Mouse (Mus musculus): ENCODE measurements around the gene Tcf25.

Tcf25 gene

GRCm38 (mm10) chr8:123373403-123374238 is at the start of gene Tcf25:
Tcf25 (plus strand) TSS chr8:123373753.
- peak; percentile 75 for DNase-seq (ENCODE audit: low read depth, low spot score)

GRCm38 (mm10) chr8:123328552-123328951 is 45.0 kb upstream of the Tcf25 start:
- no peak for DNase-seq (ENCODE audit: low read depth, low spot score)

GRCm38 (mm10) chr8:123329350-123329749 is 44.2 kb upstream of the Tcf25 start:
- DNase-seq (ENCODE audit: low read depth, low spot score), result no peak

- DNase-seq (ENCODE audit: low read depth, low spot score), result no peak
These were observed 43.6 kb upstream of the Tcf25 start for GRCm38 (mm10) chr8:123329961-123330360.

GRCm38 (mm10) chr8:123330701-123331100 is 42.9 kb upstream of the Tcf25 start:
- no peak for DNase-seq (ENCODE audit: low read depth, low spot score)

- no peak for DNase-seq (ENCODE audit: low read depth, low spot score)
These were observed 42.3 kb upstream of the Tcf25 start for GRCm38 (mm10) chr8:123331301-123331700.

GRCm38 (mm10) chr8:123331810-123332209 is 41.7 kb upstream of the Tcf25 start:
- DNase-seq (ENCODE audit: low read depth, low spot score), result no peak

- DNase-seq (ENCODE audit: low read depth, low spot score), result peak; percentile 60
These were observed 41.1 kb upstream of the Tcf25 start, which contains the start of gene Spire2 for GRCm38 (mm10) chr8:123332262-123333090. Spire2 (plus strand) TSS chr8:123332713.

- DNase-seq (ENCODE audit: low read depth, low spot score), result no peak
These were observed 40.4 kb upstream of the Tcf25 start for GRCm38 (mm10) chr8:123333091-123333587.

- no peak for DNase-seq (ENCODE audit: low read depth, low spot score)
These were observed 39.7 kb upstream of the Tcf25 start for GRCm38 (mm10) chr8:123333864-123334263.

- DNase-seq (ENCODE audit: low read depth, low spot score), result no peak
These were observed 39.1 kb upstream of the Tcf25 start for GRCm38 (mm10) chr8:123334467-123334866.

GRCm38 (mm10) chr8:123337475-123337874 is 36.1 kb upstream of the Tcf25 start:
- no peak for DNase-seq (ENCODE audit: low read depth, low spot score)

GRCm38 (mm10) chr8:123340071-123340470 is 33.5 kb upstream of the Tcf25 start:
- no peak for DNase-seq (ENCODE audit: low read depth, low spot score)

- no peak for DNase-seq (ENCODE audit: low read depth, low spot score)
These were observed 32.2 kb upstream of the Tcf25 start for GRCm38 (mm10) chr8:123341040-123342015.

GRCm38 (mm10) chr8:123342253-123342652 is 31.3 kb upstream of the Tcf25 start:
- no peak for DNase-seq (ENCODE audit: low read depth, low spot score)

GRCm38 (mm10) chr8:123342911-123343310 is 30.6 kb upstream of the Tcf25 start:
- DNase-seq (ENCODE audit: low read depth, low spot score), result no peak

- DNase-seq (ENCODE audit: low read depth, low spot score), result no peak
These were observed 30.1 kb upstream of the Tcf25 start for GRCm38 (mm10) chr8:123343422-123343821.

GRCm38 (mm10) chr8:123345135-123345534 is 28.4 kb upstream of the Tcf25 start:
- no peak for DNase-seq (ENCODE audit: low read depth, low spot score)

- DNase-seq (ENCODE audit: low read depth, low spot score), result no peak
These were observed 27.7 kb upstream of the Tcf25 start for GRCm38 (mm10) chr8:123345856-123346255.

GRCm38 (mm10) chr8:123347293-123347692 is 26.3 kb upstream of the Tcf25 start:
- DNase-seq (ENCODE audit: low read depth, low spot score), result no peak

- DNase-seq (ENCODE audit: low read depth, low spot score), result no peak
These were observed 25.2 kb upstream of the Tcf25 start for GRCm38 (mm10) chr8:123348237-123348843.
